Mouse (Mus musculus): ENCODE measurements around the gene A630023A22Rik. TPM values are rescaled to one million over a fixed set of nuclear protein-coding genes. Genes with fewer than 3 reads are reported as not detected.

Gene A630023A22Rik
- polyA plus RNA-seq, 2 experiments = not detected

GRCm38 (mm10) chr14:34119046-34119723 is 16.6 kb upstream of the A630023A22Rik start:
- Histone ChIP-seq H3K36me3 (replicated peaks; ENCODE audit: control insufficient read depth, insufficient read depth, low read depth) (no peaks in the 10 kb centered on the region), H3K4me2 (ENCODE audit: low read depth) (no peak overlapping the region), H3K9me3 (ENCODE audit: control insufficient read depth, low read length) (no peaks in the 10 kb centered on the region), H3K9ac (replicated peaks) (no peak overlapping the region), H3K27me3 (ENCODE audit: control insufficient read depth, insufficient read depth, low read length) (no peaks in the 10 kb centered on the region), H3K27ac (no peak overlapping the region), H3K4me3 (ENCODE audit: insufficient read depth in 1 of 2, low read depth in 2 of 2, low read length in 2 of 2) (no peak overlapping the region), H3K4me1 (replicated peaks; ENCODE audit: control insufficient read depth in 2 of 2, insufficient read depth in 2 of 2, low read length in 1 of 2) (no peaks in the 10 kb centered on the region)
- WGBS (ENCODE audit: insufficient replicate concordance) = 61% methylated on average over 7 of the region's 7 CpGs
- no peak for ATAC-seq (ENCODE audit: insufficient read depth)
- TF ChIP-seq CTCF (IDR thresholded peaks at IDR 0.05; ENCODE audit: low read depth) (no peak), EP300 (IDR thresholded peaks at IDR 0.05; ENCODE audit: low read depth) (no peak)
- DNase-seq (ENCODE audit: low read depth in 3 of 3, low spot score in 3 of 3) = no peak

GRCm38 (mm10) chr14:34114311-34114710 is 11.8 kb upstream of the A630023A22Rik start:
- DNase-seq (ENCODE audit: low read depth in 3 of 3, low spot score in 3 of 3) = no peak
- TF ChIP-seq CTCF (IDR thresholded peaks at IDR 0.05; ENCODE audit: low read depth) (no peak), EP300 (IDR thresholded peaks at IDR 0.05; ENCODE audit: low read depth) (no peak)

GRCm38 (mm10) chr14:34107594-34107993 is 5.0 kb upstream of the A630023A22Rik start:
- no peak for ATAC-seq (ENCODE audit: insufficient read depth)
- no peak overlapping the region for H3K27ac ChIP-seq
- no peaks in the 10 kb centered on the region for H3K9me3 ChIP-seq (ENCODE audit: control insufficient read depth, low read length)
- no peaks in the 10 kb centered on the region for H3K36me3 ChIP-seq (replicated peaks; ENCODE audit: control insufficient read depth, insufficient read depth, low read depth)
- TF ChIP-seq CTCF (IDR thresholded peaks at IDR 0.05; ENCODE audit: low read depth) (no peak), EP300 (IDR thresholded peaks at IDR 0.05; ENCODE audit: low read depth) (no peak)
- H3K9ac ChIP-seq (replicated peaks) = no peak overlapping the region
- no peaks in the 10 kb centered on the region for H3K27me3 ChIP-seq (ENCODE audit: control insufficient read depth, insufficient read depth, low read length)
- no peak overlapping the region for H3K4me3 ChIP-seq (ENCODE audit: insufficient read depth in 1 of 2, low read depth in 2 of 2, low read length in 2 of 2)
- no peak overlapping the region for H3K4me2 ChIP-seq (ENCODE audit: low read depth)
- H3K4me1 ChIP-seq (replicated peaks; ENCODE audit: control insufficient read depth in 2 of 2, insufficient read depth in 2 of 2, low read length in 1 of 2) = no peaks in the 10 kb centered on the region
- WGBS (ENCODE audit: insufficient replicate concordance) = 20% methylated on average over 4 of the region's 4 CpGs
- DNase-seq (ENCODE audit: low read depth in 3 of 3, low spot score in 3 of 3) = no peak

More at GRCm38 (mm10) chr14:34114311-34114710, 11.8 kb upstream of the A630023A22Rik start:
- Histone ChIP-seq H3K9me3 (ENCODE audit: control insufficient read depth, low read length) (no peaks in the 10 kb centered on the region), H3K27ac (no peak overlapping the region), H3K36me3 (replicated peaks; ENCODE audit: control insufficient read depth, insufficient read depth, low read depth) (no peaks in the 10 kb centered on the region), H3K4me1 (replicated peaks; ENCODE audit: control insufficient read depth in 2 of 2, insufficient read depth in 2 of 2, low read length in 1 of 2) (no peaks in the 10 kb centered on the region), H3K4me2 (ENCODE audit: low read depth) (no peak overlapping the region), H3K27me3 (ENCODE audit: control insufficient read depth, insufficient read depth, low read length) (no peaks in the 10 kb centered on the region), H3K4me3 (ENCODE audit: insufficient read depth in 1 of 2, low read depth in 2 of 2, low read length in 2 of 2) (no peak overlapping the region), H3K9ac (replicated peaks) (no peak overlapping the region)
- 59% methylated on average over 4 of the region's 4 CpGs for WGBS (ENCODE audit: insufficient replicate concordance)
- no peak for ATAC-seq (ENCODE audit: insufficient read depth)

GRCm38 (mm10) chr14:34106389-34107062 is 4.0 kb upstream of the A630023A22Rik start:
- no peak for ATAC-seq (ENCODE audit: insufficient read depth)
- no peaks in the 10 kb centered on the region for H3K27me3 ChIP-seq (ENCODE audit: control insufficient read depth, insufficient read depth, low read length)
- 47% methylated on average over 12 of the region's 12 CpGs for WGBS (ENCODE audit: insufficient replicate concordance)
- H3K4me3 ChIP-seq (ENCODE audit: insufficient read depth in 1 of 2, low read depth in 2 of 2, low read length in 2 of 2) = no peak overlapping the region
- no peaks in the 10 kb centered on the region for H3K4me1 ChIP-seq (replicated peaks; ENCODE audit: control insufficient read depth in 2 of 2, insufficient read depth in 2 of 2, low read length in 1 of 2)
- no peak overlapping the region for H3K4me2 ChIP-seq (ENCODE audit: low read depth)
- no peak overlapping the region for H3K27ac ChIP-seq
- H3K9ac ChIP-seq (replicated peaks) = no peak overlapping the region
- TF ChIP-seq EP300 (IDR thresholded peaks at IDR 0.05; ENCODE audit: low read depth) (no peak), CTCF (IDR thresholded peaks at IDR 0.05; ENCODE audit: low read depth) (peak; percentile 81)
- H3K9me3 ChIP-seq (ENCODE audit: control insufficient read depth, low read length) = no peaks in the 10 kb centered on the region
- no peaks in the 10 kb centered on the region for H3K36me3 ChIP-seq (replicated peaks; ENCODE audit: control insufficient read depth, insufficient read depth, low read depth)
- no peak for DNase-seq (ENCODE audit: low read depth in 3 of 3, low spot score in 3 of 3)

GRCm38 (mm10) chr14:34104892-34105291 is 2.3 kb upstream of the A630023A22Rik start:
- Histone ChIP-seq H3K9ac (replicated peaks) (no peak overlapping the region), H3K9me3 (ENCODE audit: control insufficient read depth, low read length) (no peaks in the 10 kb centered on the region), H3K27ac (no peak overlapping the region), H3K27me3 (ENCODE audit: control insufficient read depth, insufficient read depth, low read length) (no peaks in the 10 kb centered on the region), H3K4me2 (ENCODE audit: low read depth) (no peak overlapping the region), H3K36me3 (replicated peaks; ENCODE audit: control insufficient read depth, insufficient read depth, low read depth) (no peaks in the 10 kb centered on the region), H3K4me3 (ENCODE audit: insufficient read depth in 1 of 2, low read depth in 2 of 2, low read length in 2 of 2) (no peak overlapping the region), H3K4me1 (replicated peaks; ENCODE audit: control insufficient read depth in 2 of 2, insufficient read depth in 2 of 2, low read length in 1 of 2) (no peaks in the 10 kb centered on the region)
- TF ChIP-seq EP300 (IDR thresholded peaks at IDR 0.05; ENCODE audit: low read depth) (no peak), CTCF (IDR thresholded peaks at IDR 0.05; ENCODE audit: low read depth) (peak; percentile 64)
- 18% methylated on average over 8 of the region's 8 CpGs for WGBS (ENCODE audit: insufficient replicate concordance)
- ATAC-seq (ENCODE audit: insufficient read depth) (no peak), DNase-seq (ENCODE audit: low read depth in 3 of 3, low spot score in 3 of 3) (peak in 2 of 3 experiments; percentile 4 to 12)
